Mouse (Mus musculus) WW6 (cell line): ENCODE measurements around the gene Tnf.
"Not testable (repeated sequence)": the region's sequence is repeated elsewhere in the genome, so short reads cannot be mapped to it uniquely, and the experiment has no call there.

Source experiments
- DNase-seq: peaks from one replicate; pipeline ENCODE4 v3.0.0-alpha.2; 2013; ENCODE audit warnings: low read depth, low spot score

The Tnf gene

DNA sequence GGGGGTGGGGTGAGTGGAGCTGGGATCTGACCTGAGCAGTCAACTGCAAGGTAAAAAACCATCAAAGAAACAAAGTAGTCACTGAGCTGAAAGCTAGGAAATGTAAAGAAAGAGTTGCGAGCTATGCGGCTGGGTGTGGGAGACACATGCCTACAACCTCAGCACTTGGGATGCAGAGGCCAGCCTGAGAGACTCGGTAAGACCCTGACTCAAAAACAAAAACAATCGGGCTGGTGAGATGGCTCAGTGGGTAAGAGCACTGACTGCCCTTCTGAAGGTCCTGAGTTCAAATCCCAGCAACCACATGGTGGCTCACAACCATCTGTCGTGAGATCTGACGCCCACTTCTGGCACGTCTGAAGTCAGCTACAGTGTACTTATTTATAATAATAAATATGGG, 32.3 kb upstream of the Tnf start:
- not testable (repeated sequence) for DNase-seq

DNA sequence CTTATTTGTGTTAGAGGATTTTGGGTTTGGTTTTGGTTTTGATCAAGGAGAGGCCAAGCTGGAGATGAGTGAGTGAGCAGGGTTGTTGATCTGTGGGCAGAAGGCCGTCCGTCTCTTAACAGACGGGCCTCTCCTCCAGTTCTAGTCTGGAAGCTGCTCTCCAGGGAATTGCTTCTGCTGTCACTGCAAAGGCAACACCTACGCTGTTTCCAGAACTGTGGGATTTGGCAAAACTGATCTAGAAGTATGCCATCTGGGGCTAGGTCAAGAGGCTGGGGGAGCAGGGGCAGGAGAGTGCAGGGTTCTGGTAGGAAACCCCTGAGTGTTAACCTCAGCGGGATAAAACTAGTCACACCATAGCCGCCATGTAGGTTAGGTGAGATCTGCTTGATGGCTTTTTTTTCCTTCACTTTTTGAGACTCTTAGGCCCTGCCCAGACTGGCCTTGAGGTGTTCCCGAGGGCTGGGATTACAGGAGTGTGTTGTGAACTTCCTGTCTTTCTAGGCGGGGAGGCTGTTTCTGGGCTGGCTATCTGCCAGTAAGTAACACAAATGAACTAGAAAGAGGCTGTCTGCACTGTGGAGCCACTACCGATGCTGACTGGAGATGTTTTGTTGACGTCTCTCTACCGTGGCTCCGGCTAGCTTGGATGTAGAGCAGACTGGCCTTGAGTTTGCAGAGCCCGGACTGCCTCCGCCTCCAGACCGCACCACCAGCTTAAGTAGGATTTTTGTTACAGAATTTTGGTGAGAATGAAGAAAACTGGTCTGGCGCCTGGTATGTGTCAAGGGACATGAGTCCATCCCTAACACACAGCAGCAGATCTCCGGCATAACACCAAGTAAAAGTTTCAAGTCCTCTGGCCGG, 31.5 kb upstream of the Tnf start, which contains the start of gene Atp6v1g2:
TSS of gene Atp6v1g2 (plus strand) at position 547 of the 867 bp plus-strand sequence.
- no peak for DNase-seq

DNA sequence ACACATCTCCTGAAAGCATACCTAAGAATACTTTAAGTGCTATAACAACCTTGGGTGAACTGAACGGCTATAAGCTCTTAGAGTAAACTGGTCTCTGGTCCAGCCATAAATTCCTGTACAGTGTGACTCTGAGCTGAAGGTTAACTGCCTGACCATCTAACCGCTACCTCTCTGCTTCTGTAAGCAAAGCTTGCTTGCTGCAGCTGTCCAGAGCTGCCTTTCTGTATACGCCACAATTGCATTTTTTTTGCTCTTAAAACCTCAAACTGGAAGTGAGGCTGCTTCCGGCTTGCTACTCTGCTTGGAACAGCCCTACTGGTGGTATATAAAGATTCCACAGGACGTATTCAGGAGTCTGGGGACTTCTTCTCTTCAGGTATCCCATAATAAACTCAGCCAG, 30.9 kb upstream of the Tnf start:
- no peak for DNase-seq

DNA sequence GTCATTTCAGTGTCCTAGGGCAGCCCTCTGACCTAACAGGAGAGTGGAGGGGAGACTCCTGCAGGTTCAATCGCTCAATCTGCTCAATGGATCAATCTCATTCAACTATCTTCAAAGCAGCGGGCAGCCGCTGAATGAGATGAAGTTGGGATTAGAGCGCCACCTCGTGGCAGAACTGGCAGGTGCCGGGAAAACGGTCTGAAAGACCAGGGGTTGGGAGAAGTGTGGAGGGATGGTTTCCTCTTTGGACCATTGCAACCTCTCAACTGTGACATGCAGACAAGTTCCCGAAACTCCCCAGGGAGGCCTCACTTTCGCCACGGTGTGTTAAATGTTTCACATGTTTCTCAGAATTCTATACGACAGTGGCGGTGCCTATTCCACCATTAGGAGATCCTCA, 30.2 kb upstream of the Tnf start:
- DNase-seq: no peak

DNA sequence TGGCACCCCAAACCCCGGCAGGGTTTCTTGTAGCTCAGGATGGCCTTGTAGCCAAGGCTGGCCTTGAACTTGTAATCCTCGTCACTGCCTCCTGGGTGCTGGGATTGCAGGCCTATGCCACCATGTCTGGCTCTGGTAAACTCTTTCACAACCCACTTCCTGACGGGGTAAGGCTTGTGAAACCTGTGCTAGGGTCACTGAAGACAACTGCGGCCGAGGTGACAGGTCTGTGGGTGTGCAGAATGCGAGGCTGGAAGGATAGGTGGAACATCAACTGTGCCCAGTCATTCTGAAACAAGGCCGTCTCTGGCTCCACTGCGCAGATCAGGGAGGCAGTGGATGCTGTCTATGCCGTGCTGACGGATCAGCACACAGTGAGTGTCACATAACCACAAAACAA, 29.2 kb upstream of the Tnf start:
- no peak for DNase-seq

DNA sequence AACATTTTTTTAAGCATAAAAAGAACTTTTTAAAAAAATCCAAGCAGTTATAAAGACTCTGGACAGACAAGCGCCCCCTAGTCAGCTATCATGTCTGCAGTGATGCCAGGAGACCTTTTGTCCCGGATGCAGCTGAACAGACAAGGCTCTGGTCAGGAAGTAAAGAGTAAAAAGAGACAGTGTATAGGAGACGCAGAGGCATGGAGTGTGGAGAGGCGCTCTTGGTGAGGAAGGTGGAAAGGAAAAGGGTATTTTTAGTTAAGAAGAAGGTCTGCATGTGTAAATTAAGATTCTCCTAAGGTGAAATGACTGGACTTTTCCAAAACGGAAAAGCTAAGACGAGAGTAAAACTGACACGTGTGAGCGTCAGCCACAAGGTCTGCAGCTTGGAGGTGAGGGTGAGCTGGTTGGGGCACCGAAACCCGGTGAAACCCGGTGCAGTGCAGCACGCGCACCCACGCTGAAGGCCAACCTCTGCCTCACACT, 24.8 kb upstream of the Tnf start:
- no peak for DNase-seq

DNA sequence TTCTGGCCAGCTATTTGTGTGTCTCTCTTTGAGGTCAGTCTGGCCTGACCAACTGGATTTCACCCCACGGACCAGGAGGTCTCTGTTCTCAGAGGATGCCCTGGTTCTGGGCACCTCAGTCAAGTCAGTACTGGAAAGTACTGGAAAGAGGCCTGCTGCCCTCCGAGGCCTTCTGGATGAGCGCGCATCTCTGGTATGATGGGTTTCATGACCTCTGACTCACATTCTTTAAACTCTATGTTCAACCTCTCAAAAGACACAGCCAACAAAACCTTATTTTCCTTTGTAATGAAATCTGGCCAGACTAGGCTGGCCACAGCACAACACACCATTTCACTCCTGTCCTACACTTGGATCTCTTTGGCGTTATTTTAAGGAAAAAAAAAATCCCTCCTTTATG, 23.6 kb upstream of the Tnf start:
- DNase-seq: no peak

DNA sequence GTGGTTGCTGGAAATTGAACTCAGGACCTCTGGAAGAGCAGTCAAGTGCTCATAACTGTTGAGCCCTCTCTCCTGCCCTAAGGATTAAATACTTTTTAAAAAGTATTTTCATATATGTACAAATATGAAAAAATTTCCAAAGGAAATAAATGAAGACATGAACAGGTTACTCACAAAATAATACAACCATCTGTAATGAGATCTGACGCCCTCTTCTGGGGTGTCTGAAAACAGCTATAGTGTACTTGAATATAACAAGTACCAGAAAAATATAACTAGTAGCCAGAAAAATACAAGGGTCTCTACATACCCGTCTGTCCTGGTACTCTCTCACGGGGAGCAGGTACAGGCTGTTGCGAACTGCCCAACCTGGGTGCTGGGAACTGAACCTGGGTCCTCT, 22.8 kb upstream of the Tnf start:
- no peak for DNase-seq

DNA sequence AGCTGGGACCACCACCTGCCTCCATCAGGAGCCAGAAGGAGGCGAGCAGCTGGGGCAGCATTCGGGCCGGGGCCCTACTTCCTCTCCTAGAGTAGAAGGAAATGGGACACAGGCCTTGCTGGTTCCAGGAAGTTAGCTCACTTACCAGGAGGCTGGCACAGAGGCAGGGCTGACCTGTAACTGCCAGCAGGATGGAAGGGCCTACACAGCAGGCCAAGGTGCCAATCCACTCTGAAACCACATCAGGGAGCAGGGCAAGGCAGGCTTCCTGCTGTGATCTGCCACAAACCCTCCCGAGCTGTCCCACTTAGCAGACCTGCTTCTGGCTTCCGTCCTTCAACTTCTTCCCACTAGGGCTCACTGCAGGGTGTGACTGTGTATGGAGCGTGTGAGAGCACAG, 20.5 kb upstream of the Tnf start:
- no peak for DNase-seq

DNA sequence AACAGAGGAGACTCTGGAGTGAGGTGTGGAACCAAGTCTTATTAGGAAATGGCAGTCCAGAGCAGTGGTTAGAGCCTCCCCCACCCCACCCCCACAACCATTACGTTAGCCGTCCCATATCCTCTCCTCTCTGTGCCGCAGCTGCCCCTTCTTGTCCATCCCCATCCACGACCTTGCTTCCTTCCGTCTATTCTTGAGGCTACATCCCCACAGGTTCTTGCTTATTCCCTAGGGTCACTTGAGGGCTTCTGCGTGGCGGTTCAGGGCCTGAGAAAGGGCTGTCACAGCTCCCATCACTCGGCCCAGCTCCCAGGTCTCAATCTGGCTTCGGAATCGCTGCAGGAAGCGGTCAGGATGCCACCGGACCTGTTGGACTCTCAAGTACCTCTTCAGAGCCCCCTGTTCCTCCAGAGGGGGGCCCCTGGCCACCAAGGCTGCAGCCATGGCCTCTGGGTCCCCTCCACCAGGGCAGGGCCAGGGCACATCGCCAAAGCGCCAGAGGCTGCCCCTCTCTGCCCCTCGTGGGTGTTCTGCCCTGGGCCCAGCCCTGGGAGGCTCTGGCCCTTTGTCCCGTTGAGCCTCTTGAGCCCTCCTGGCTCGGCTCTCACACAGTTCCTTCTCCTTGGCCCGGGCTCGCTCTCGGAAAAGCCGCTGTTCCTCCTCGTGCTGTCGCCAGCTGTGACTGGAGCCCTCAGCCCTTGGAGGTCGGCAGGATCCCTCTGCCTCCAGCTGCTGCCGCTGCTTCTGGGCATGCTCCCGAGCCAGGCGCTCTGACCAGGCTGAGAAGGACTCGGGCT, 18.5 kb upstream of the Tnf start, which contains the start of gene Gm16181:
TSS of gene Gm16181 (plus strand) at position 679 of the 797 bp plus-strand sequence.
- no peak for DNase-seq

DNA sequence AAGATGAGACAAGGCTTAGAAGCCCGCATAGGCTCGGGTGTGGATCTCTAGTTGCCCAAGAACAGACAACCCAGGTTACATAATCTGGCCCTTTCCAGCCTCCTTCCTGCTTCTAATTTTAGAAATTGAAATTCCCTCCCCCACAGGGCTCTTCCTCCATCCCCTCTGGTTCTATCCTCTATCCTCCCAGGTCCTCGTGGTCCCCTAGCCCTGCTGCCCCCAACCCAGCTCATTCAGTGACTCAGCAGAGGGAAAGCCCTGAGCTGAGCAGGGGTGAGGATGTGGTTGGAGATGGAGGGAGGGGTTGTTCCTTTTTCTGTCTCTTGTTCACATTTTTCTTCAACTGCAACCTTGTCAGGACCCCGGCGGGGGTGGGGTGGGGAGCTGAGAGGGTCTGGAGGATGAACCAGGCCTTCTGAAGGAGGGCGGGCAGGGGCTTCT, 17.8 kb upstream of the Tnf start:
- no peak for DNase-seq

DNA sequence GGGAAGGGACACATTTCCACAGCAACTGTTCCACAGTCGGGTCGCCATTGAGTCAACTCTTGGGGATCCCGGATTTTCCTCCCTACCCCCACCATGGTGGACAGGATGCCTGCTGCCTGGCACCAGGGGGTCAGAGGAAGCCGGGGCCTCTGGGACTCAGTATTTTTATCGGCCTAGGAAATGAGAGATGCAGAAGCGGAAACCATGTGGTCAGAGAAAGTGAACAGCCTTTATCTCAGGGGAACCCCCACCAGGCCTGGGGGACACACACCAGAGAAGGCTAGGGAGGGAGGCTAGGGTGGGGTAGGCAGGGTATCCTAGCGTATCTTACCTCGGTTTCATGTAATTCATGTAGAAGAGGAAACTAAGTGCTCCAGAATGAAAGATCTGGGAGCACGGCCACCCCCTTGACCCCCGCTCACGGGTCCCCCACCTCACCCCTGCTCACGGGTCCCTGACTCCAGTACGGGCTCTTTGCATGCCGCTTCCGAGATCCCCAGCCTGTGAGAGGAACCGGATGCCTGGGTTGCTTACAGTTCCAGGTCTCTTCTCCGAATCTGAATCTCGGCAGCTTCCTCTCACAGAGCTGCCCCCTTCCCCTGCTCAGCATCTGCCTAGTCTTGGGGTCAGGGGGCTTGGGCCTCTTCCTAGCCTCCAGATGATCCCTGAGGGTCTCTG, 16.8 kb upstream of the Tnf start:
- no peak for DNase-seq

DNA sequence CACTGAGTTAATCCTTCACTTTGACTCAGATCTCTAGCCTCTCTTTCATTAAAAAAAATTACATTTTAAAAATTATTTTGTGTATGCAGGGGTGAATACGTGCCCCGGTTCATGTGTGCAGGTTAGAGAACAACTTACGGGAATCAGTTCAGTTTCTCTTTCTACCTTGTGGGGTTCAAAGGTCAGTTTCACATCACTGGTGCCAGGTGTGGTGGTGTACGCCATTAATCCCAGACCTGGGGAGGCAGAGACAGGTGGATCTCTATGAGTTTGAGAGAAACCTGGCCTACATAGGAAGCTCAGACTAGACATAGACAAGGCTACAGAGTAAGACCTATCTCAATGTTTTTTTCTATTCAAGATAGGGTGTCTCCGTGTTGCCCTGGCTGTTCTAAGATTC, 11.3 kb upstream of the Tnf start:
- DNase-seq: no peak

DNA sequence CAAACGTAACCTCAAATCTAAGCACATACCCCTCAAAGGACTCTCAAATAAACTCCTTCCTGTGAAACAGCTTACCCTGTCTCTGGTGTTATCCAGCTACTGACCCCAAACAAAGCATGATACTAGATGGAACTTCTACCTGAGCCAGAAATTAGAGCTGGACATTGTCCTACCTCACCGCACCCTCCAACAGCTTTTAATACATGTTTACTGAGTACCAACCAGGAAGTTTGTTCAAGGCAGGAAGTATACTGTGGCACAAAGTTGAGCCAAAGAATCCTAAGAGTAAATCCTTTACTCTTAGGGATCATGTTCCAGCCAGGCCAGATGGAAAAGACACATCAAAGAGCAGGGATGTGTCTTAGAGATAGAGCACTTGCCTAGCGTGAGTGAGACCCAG, 8.8 kb upstream of the Tnf start:
- DNase-seq: no peak

DNA sequence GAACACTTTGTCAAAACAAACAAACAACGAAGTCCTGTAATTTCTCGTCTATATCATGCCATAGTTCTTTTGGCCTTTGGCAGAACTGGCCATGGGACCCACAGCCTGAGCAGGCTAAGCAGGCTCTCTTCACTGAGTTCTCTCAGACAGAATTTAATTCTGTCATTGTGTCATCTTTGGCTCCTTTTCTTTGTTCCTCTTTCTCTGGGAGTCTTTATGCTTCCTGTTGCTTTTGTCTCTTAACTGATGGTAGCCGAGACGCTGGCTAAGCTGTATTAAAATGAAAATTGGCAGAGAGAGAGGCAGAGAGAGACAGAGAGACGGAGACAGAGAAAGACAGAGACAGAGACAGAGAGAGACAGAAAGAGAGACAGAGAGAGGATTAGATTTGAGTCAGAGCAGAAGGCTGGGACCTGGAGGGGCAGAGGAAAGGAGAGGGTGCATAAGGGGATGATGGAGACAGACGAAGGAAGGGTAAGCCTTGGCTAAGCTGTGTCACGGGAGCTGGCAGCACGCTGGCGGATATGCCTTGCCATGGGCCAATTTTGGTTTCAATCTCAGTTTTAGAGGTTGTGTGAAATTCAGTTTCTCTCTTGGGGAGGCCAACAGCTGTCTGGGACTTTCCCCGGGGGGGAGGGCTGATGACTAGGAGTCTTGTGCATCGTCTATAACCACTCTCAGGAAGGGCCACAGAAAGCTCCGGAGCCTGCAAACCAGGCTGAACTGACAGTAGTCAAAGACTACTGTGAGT, 8.2 kb upstream of the Tnf start:
- no peak for DNase-seq

DNA sequence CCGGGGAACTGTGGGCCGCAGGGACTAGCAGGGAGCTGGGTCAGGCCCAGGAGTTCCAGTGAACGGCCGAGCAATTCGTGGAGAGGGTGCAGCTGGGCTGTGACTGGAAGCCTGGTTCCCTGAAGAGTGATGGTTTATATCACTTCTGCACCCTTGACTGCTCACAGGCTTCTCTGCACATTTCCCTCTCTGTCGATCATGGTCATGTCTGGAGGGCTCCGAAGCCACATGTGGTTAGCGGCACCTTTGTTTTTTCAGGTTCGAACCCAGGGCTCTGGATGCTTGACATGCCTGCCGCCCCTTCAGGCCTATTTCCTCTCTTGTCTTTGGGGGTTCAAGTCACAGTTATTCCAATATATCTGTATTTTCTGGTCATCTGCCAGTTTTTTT, 3.6 kb upstream of the Tnf start:
- no peak for DNase-seq

DNA sequence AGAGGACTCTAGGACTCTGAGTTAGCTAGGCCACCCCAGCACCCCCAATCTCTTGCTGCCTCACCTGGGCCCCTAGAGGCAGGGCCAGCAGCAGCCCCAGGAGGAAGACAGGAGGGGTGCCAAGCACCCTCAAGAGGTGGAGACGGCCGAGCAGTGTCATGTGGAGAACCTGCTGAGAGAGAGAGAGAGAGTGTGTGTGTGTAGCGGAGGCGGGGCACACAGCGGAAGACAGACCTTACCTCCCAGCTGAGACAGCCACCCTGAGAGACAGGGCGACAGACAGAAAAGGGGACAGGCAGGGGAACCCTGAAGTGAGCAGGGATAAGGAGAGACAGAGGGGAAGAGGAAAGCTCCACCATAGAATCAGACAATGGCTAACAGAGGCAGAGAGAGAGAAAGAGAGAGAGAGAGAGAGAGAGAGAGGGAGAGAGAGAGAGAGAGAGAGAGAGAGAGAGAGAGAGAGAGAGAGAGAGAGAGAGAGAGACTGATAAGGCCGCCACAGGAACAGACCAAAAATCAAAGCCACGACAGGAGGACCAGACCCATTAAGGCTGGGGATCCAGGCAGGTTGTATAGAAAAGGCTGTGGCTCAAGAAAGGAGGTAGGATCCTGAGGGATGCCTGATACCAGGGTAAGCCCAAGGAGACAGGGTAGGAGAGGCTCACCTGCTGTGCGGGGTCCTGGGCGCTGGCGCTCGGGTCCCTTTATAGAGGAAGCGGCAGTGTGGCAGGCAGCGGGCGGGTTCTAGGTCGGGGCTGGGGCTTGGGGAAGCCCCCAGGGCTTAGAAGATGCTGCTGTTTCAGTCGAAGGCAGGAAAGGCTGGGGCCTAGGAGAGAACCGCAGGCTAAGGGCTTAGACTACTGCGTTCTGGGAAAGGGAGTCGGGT, 2.9 kb upstream of the Tnf start, which contains the start of gene Lta:
TSS of gene Lta (minus strand) at position 858 of the 886 bp plus-strand sequence.
- no peak for DNase-seq

DNA sequence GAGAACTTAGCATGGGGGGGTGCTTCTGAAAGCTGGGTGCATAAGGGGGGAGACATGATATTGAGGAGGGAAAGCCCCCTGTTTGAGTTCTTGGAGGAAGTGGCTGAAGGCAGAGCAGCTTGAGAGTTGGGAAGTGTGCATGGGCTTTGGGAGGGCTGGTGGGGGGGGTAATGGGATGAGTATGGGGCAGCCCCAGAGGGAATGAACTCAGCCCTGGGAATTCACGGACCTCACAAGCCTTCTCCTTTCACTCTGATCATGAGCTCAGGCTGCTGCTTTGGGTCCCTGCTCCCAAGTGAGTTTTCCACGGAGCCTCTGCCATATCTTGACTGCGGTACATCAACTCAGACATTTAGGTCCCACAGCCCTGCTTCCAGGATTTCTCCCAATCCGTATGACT, 635 bp upstream of the Tnf start:
- DNase-seq: no peak

DNA sequence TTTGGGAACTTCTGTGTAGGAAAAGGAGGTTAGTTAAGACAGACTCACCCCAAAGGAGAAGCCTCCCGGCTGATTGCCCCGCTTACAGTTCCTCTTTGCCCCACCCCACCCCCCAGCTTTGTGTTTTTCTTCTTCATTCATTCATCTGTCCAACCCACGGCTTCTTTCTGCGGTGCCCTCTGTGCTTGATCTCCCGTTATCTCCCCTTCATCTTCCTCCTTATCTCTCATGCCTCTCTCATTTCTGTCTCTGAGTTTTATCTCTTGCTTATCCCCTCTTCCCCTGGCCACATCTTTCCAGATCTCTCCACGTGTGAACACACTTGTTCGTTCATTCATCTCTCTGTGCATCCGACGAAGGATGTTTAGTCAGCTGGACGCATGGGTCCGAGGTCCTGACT, 679 bp downstream of the Tnf start:
- no peak for DNase-seq

DNA sequence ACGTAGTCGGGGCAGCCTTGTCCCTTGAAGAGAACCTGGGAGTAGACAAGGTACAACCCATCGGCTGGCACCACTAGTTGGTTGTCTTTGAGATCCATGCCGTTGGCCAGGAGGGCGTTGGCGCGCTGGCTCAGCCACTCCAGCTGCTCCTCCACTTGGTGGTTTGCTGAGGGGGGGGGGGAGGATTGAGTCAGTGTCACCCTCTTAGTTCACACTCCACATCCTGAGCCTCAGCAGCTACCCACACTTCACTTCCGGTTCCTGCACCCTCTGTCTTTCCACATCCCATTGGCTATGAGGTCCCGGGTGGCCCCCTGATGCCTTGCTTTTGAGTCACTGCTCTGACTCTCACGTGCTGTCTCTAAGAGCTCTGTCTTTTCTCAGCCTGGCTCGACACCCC, 1.4 kb downstream of the Tnf start:
- no peak for DNase-seq
